In genomic region chr6:98089185-98089584, GRCm38 (mm10) we compare ENCODE assay signal across 8 mouse cellular contexts.
A peak's percentile ranks its signal among the peaks of the same experiment; 100 is the strongest.
DNase-seq lines count a peak whose midpoint lies in the region.

No protein-coding gene starts in this region.

- intact Hi-C loops in left cerebral cortex, postnatal 14 days (cut with DNase I) = no loop called here
- intact Hi-C loops in heart, postnatal 25 days (cut with DNase I) = no loop called here

- DNase-seq in cerebellum, postnatal 4 days (ENCODE audit: low spot score in 2 of 2) = peak; percentile 25 to 26
- no peak for DNase-seq in cerebellum, adult 11-12 months
- DNase-seq in left cerebral cortex, adult 18-20 months (ENCODE audit: low spot score in 2 of 2) = peak; percentile 41 to 45
- DNase-seq in left cerebral cortex, adult 8-10 months (ENCODE audit: low spot score in 2 of 2) = no peak
- peak; percentile 47 for DNase-seq in ZHBTc4 (ENCODE audit: low read depth, low spot score)
- DNase-seq in left cerebral cortex, postnatal 14 days (ENCODE audit: low spot score in 2 of 2) = peak; percentile 52 to 81
- DNase-seq in right cerebral cortex, postnatal 14 days = peak; percentile 48
- no peak for DNase-seq in heart, postnatal 25 days (ENCODE audit: low spot score)

Comparison
In these comparisons a context has a peak if more than half of its experiments do, and no peak if none do; other contexts are left out.
1. DNase-seq: peak in cerebellum, postnatal 4 days (2 of 2), left cerebral cortex, adult 18-20 months (2 of 2), ZHBTc4 (single experiment), left cerebral cortex, postnatal 14 days (2 of 2) and right cerebral cortex, postnatal 14 days (single experiment); none in cerebellum, adult 11-12 months (single experiment), left cerebral cortex, adult 8-10 months (0 of 2) and heart, postnatal 25 days (single experiment).